Mouse (Mus musculus) megakaryocyte, embryonic 14.5 days (primary cell): Measurements from ENCODE around the gene Lmbr1.

Source experiments
- FLI1 ChIP-seq: IDR thresholded peaks from 2 replicates; pipeline ENCODE4 v1.6.1; 2012; ENCODE audit warnings: low read length, inconsistent platforms, mixed read lengths
- GATA1 ChIP-seq: IDR thresholded peaks from 3 replicates; pipeline ENCODE4 v1.6.1; 2012; ENCODE audit warnings: mixed read lengths, low read length, inconsistent platforms, borderline replicate concordance

DNA sequence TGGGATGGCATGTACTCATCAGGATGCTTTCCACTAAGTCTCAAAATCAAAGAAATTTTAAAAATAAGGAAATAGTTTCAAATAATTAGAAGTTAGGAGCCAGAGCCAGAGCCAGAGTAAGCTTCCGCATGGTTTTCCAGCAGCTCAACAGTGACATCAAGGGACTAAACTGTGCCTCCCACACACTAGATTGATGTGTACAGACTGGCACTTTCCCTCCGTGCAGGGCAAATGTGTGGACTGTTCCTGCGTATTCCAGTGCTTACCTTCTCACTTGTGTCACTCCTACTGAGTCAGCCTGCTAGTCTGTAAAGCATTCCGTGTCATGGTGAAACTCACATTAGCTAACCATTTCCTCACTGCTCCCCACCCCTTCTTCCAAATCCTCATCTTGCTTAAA is 107.3 kb downstream of the Lmbr1 start:
- TF ChIP-seq GATA1 (no peak), FLI1 (no peak)
